Mouse (Mus musculus) urinary bladder, postnatal 36 days (tissue): Measurements from ENCODE around the gene Tex44.
A peak's percentile ranks its signal among the peaks of the same experiment; 100 is the strongest.

Experiments used
- DNase-seq, 2 experiments: peaks; one replicate each; pipeline ENCODE4 v3.0.0; 2022; ENCODE audit warnings: low spot score in 2 of 2, mixed read lengths in 1 of 2

The Tex44 gene

DNA sequence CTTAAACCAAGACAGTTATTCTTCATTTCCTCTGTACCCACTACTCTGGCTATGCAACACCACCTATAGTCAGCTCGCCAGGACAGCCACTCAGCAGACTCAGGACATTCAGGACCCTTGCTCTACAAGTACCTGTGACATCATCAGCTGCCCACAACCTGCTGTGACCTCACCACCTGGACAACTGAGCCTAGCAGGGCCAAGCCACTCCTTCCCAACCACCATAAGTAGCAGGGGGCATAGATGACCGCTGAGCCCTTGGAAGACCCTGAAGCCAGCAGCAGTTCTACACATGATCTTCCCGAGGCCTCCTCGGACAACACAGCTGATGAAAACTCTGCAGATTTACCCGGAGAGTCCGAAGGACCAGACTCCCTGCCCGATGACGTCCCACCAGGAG, at the start of gene Tex44, which contains the start of gene Nmur1:
Tex44 (plus strand) TSS at position 202 of the 400 bp plus-strand sequence.
Nmur1 (minus strand) TSS at position 101 of the 400 bp plus-strand sequence.
- DNase-seq: no peak

DNA sequence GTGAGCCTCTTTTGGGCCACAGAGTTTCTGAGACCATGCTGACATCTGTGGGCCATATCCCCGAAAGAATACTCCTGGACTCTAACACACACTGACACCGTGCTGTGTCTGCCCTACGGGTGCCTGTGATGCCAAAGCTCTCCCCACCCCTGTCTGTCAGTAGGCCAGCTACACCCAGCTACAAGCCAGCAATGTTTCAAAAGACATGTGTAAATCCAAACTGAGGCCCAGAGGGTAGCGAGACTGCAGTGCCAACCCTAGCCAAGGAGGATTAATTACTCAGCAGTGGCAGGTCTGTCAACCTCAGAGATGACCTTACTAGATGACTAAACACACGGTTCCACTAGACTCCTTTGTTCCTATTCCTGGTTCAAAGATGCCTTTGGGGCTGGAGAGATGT, 49.8 kb upstream of the Tex44 start:
- peak in 1 of 2 experiments; percentile 37 for DNase-seq

DNA sequence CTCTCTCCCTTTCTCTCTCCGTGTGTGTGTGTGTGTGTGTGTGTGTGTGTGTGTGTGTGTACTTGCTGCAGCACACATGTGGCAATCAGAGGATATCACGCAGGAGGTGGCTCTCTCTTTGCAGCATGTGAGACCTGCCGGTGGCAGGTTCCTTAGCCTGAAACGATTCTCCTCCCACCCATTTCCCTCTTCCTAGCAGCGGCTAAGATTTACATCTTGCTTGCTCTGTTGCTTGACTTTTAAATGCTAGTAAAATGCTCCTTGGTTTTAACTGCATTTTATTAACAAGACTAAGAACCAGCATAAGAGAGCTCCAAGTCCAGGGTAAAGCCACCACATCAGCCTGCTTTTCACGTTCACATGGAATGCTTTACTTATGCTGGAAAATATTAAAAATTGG, 47.5 kb upstream of the Tex44 start:
- DNase-seq: no peak

DNA sequence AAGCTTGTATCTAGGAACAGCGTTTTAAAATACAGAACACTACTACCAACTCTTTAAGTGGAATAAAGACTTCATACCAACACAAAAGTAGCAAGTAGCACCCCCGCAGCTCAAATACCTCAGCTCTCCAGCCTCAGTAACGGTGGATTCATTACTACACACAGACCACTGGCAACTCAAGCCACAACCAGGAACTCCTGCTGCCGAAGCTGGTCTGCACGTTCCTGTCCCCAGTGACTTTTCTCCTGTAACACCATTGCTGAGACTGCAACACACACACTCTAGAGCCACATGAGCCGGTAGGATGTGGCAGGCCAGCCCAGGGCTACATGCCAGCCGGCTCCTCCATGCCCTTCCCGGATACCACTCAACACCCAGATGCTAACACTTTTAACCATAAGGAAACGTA, 47.0 kb upstream of the Tex44 start:
- no peak for DNase-seq

DNA sequence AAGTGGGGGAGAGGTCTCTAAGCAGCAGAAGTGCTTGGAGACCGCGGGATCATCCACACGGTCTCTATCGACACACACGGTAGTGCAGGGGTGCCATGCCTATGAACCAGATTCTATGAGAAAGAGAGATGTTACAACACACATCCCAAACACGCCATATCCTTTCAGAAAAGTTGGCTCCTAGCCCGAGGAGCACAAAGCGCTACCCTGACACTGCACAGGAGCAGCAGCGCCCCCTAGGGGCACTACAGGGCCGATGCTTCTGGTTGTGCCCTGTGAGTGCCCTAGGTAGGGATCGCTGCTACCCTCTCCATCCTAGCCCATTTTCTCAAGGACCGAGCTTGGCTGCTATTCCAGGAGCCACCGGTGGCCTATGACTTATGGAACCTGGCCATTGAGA, 45.1 kb upstream of the Tex44 start:
- DNase-seq: peak in 1 of 2 experiments; percentile 57

DNA sequence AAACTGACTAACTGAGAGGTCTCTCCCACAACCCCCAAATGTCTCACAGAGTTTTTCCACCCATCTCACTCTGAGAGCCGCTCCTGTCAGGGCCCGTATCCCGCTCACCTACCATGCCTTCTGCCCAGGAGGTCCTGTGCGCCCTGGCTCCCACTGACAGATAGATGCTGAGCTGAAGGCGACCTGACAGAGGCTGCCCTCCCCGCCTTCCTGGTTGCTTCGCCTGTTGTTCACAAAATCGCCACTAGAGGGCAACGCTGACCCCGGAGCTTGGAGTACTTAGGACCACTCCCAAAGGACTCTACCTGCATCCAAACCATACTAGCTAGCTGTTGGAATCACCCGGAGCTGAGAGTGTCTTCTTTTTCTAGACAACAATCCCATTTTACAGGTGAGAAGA, 36.9 kb upstream of the Tex44 start:
- DNase-seq: peak; percentile 40 to 62

DNA sequence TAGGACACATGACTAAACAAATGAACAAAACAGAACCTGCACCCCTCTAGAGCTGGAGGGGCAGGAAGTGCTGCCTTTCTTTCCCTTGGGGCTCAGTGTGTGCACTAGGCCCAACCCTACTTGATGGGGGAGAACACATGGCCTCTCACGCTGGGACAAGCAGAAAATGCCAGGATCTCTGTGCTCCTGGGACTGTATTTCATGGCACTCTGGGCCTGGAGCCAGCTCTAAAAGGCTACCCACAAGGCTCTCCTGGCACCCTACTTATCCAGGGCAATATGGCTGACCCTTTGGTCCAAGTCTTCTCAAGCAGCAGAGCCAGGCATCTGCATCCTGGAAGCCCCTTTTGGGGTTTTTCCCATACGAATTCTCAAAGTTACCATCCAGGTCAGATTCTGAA, 34.7 kb upstream of the Tex44 start:
- peak in 1 of 2 experiments; percentile 44 for DNase-seq

DNA sequence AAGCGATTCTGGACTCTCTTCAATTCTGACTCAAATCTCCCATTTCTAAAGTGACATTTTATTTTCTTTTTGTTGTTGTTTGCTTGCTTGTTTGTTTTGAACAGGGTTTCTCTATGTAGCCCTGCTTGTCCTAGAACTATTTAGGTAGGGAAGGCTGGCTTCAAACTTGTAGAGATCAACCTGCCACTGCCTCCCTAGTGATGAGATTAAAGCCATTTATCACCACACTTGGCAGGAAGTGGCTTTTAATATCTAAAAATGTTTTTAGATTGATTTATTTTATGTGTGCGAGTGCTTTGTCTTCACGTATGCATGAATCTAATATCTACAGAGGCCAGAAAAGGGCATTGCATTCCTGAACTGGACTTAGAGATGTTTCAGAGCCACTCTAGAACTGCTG, 32.9 kb upstream of the Tex44 start:
- no peak for DNase-seq

DNA sequence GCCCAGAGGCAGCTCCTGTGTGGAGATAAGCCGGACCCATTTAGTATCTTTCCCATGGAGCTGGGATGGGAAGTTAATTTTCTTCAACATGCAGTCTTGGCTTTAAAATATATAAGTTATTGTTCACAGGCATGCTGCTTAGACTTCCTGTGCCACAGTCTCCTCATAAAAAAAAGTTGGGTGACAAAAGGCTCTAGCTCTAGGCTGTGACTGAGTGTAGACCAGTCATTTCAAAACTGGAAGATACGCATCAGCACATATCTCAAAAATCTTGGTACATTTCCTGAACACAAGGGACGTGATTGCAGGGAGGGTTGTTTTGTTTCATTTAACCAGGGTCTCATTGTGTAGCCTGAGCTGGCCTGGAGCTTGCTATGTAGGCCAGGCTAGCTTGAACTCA, 31.9 kb upstream of the Tex44 start:
- DNase-seq: no peak

DNA sequence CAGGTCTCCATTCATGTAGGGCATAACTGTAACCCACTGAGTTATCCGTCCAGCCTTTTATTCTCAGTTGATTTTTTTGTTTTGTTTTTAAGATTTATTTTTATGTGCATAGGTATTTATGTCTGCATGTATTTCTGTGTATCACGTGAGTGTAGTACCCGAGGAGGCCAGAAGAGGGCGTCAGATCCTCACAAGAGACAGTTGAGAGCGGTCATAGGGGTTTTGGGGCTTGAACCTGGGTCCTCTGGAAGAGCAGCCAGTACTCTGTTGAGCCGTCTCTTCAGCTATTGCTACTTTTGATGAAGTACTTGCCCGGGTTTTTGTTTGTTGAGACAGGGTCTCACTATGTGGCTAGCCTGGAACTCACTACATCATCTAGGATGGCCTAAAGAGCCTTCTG, 30.2 kb upstream of the Tex44 start:
- no peak for DNase-seq

DNA sequence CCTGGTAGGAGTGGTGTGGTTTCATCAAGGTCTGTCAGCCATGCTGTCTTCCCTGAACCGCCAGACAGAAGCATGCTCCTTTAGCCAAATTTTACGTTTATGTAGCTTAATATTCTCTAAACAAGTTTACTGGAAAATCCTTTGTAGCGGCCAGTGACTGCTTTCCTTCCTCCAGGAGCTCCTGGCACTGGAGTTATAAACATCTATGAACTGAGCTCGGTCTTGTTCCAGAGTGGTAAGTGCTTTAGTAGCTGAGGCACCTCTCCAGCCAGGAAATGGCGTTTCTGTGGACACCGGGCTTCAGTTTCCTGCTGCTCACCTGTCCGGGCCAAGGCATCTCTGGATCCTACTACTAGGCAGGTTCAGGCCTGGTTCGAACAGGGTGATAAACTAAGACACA, 28.5 kb upstream of the Tex44 start:
- DNase-seq: no peak

DNA sequence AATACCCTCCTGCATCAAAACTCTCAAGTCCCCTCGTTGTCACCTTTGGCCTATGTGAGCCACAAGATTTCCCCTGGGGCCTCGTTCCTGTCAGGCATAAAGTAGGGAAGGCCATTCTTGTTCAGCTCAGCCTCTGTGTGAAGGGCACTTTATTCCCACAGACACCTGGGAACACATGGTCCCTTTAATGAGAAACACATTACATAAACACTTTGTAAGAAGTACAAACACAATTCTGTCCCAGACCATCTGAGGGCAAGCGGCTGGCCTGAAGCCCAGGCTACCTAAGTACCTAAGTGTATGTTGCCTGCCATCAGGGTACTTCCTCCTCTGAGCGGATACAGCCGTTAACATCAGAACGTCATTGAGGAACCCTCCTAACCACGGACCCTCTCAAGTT, 27.9 kb upstream of the Tex44 start:
- DNase-seq: no peak

DNA sequence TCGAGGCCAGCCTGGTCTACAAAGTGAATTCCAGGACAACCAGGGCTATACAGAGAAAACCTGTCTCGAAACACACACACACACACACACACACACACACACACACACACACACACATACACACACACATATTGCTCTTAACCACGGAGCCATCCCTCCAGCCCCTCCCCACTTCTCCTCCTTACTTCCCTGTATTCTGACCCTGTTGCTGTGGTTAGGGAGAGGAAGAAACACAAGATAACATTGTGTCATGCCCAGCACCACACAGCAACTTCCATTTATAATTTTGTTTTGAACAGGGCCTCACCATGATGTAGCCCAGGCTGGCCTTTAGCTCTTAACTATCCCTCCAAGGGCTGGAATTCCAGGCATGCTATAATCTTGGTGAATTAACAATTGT, 26.8 kb upstream of the Tex44 start:
- DNase-seq: no peak

DNA sequence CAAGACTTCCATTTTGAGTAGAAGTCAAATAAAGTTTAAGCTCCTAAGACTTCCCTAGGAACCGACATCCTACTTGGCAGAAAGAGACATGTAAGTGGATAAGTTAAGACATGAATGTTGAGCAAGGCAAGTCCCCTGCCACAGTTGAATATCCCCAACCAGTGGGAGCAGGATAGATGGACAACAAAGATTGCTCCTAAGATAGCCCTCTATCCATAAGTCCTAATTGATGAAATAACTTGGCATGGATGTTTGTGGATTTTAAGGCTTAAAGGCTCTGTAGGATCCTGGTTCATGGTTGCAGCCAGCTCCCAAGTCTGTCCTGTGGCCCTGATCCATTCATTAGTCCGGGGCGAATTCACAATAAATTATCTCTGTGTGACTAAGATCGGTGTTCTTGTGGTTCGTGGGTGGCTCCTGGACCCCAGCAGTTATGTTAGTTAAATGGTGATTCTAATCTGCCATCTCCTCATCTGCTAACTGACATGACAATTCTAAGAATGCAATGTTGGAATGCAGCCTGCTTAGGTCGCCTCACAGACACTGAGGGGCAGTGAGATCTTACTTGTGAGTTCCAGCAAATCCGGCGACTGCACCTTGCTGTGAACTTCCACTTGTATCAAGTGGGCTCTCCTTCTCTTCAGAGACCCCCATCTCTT, 25.9 kb upstream of the Tex44 start:
- DNase-seq: no peak

DNA sequence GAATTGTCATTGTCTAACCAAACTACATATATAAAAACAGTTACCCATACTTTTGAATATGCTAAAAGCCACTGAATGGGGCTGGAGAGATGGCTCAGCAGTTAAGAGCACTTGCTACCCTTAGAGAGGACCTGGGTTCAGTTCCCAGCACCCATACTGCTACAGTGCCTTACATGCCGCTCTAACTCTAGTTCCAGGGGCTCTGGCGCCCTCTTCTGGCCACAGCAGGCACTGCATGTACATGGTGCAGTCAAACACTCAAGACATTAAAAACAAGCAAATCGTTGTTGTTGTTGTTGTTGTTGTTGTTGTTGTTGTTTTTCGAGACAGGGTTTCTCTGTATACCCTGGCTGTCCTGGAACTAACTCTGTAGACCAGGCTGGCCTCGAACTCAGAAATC, 21.3 kb upstream of the Tex44 start:
- DNase-seq: no peak

DNA sequence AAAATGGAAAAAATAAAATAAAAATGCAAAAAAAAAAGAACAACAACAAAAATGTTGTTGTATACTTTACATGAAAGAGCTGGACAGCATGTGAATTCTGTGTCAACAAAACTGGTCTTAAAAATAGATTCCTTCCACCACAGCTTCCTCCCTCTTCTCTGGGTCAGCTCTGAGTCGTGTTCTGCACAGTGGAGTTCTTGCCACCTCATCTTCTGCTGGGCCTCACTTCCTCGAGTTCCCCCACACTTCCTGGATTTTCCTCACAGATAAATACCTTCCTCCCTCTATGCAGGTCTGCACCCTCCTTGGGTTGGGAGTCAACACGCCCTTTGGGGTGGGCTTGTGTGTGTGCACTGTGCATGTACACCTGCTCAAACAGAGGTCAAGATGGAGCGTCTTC, 19.8 kb upstream of the Tex44 start:
- DNase-seq: no peak

DNA sequence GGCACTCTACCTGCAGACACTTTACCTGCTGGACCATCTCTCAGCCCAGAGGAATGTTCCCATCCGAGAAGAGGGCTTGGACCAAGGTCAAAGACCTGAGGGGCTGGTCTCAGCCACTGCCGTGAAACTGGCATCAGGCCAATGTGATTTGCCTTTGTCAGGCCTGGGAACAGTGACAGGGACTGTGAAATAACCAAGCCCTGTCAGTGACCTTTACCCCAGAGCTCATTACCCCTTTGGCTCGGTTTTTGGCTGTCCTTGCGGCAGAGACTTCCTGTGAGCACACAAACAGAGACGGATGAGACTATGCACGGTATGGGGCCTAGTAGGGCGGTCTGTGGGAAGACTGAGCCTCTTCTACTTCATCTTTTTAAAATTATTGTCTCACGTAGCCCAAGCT, 19.2 kb upstream of the Tex44 start:
- DNase-seq: peak in 1 of 2 experiments; percentile 23

DNA sequence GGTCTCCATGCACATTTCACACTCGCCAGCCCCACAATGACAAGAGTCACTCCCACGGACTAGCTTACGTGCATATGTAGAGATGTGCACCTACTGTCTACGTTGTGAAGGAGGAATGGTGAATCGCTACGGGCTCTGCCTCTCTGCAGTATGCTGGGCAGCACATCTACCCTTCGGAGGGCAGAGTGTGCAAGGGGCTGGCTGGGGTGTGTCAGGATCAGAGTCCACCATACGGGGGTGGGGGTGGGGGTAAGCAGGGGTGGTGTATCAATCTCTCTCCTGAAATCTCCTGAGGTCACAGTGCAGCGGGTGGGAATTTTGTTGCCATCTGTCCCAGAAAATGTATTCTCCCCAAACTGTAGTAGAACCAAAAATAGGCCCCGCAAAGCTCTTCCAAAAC, 17.6 kb upstream of the Tex44 start:
- DNase-seq: no peak

DNA sequence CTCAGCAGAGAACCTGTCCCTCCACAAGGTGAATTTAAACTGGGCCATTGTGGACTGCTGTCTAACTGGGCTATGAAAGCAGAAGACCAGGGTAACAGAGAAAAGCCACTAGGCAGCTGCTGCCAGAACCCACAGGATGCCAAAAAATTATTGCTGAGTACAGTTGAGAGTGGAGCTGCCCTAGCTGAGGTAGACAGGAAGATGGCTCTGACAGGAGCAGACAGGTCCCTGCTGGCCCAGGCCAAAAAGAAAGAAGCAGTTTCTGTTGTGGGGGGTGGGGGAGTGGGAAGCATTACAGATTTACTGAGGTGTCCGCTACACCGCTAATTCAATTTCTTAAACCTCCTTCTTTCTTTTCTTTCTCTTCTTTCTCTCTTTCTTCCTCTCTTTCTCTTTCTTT, 16.7 kb upstream of the Tex44 start:
- no peak for DNase-seq

DNA sequence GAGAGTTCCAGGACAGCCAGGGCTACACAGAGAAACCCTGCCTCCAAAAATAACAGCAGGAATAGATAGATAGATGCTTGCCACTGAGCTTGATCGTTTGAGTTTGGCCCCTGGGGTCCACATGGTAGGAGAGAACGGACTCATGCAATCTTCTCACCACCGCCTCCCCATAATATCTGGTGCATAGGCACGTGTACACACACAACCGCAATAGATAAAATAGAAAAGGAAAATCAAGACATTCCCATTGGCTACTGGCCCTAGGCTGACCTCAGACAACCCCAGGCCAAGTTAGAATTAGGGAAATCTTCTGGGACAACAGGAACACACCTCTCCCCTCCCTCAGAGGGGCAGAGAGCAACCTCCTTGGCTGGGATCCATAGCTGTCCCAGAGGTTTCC, 11.4 kb upstream of the Tex44 start:
- DNase-seq: no peak

DNA sequence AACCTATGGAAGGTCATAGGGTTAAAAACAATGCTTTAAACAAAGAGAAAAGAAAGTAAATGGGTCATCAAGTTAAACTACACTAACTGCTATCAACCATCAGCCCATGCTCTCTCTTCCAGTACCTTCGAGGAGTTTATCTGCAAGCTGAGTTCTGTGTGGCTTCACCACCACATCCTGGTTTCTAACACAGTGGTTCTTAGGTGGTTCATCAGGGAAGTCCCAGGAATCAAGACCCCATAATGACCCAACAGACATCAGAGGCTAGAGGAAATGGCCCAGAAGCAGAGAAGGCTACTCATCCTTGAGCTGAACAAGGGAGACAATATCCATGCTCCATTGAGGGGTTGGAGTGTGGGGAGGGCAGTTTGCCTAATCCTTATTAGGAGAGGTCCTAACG, 11.0 kb upstream of the Tex44 start:
- no peak for DNase-seq

DNA sequence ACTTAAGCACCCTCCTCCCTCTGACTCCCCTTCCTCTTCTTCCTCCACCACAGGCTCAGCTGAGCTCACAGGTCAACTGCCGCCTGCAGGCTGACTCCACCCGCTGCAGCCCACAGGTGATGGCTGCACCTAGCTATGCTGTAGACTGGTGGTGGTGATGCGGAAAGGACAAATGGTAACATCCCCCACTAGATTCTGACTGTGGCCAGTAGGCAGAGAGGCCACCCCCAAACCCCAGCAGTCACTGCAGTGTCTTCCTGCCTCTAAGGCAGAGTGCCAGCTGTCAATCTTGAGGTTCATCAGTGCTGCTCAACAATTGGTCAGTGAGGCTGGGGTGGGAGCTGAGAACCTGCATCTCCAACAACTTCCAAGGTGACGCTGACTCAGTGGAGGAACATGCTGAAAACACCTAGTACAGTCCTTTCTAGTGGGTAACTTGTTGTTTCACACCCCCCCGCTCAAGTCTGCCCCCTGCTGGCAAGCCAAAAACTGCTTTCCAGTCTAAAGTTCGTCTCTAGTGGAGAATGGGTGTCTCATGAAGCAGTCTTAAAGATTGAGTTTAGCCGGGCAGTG, 10.4 kb upstream of the Tex44 start:
- DNase-seq: no peak

DNA sequence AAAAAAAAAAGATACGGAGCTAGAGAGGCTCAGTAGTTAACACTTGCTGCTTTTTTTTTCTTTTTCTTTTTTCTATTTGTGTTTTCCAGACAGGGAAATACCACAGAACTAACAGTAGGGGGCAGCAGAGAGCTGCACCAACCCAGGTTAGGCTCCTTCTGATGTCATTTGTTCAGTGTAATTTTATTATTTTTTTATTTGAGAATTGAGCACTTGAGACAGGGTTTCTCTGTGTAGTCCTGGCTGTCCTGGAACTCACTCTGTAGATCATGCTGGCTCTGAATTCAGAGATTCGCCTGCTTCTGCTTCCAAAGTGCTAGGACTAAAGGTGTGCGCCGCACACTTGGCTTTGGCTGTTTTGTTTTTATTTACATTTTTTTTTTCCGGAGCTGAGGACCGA, 9.8 kb upstream of the Tex44 start:
- no peak for DNase-seq

DNA sequence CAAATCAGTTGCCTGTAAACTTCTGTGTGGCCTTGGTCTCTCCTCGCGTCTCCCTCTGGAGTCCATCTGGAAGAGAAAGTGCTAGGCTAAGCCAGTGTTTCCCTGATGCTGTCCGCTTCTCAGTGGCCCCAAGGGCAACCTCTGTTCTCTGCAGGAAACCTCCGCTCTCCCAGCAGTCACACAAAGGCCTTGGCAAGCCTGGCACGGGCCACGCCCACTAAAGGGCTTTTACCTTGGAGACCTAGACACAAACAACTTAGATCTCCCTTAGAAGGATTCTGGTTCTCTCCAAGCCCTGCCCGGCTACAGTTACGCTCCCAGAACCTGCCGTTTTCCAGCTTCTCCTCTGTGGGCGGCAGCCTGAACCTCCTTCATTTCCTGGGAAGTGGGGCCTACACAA, 5.1 kb upstream of the Tex44 start:
- no peak for DNase-seq
